Mouse (Mus musculus) cerebellum, adult 9-10 months (tissue): ENCODE results near the gene Tnn.

Source experiments
- DNase-seq: peaks from one replicate; pipeline ENCODE4 v3.0.0; 2022

Gene Tnn

DNA sequence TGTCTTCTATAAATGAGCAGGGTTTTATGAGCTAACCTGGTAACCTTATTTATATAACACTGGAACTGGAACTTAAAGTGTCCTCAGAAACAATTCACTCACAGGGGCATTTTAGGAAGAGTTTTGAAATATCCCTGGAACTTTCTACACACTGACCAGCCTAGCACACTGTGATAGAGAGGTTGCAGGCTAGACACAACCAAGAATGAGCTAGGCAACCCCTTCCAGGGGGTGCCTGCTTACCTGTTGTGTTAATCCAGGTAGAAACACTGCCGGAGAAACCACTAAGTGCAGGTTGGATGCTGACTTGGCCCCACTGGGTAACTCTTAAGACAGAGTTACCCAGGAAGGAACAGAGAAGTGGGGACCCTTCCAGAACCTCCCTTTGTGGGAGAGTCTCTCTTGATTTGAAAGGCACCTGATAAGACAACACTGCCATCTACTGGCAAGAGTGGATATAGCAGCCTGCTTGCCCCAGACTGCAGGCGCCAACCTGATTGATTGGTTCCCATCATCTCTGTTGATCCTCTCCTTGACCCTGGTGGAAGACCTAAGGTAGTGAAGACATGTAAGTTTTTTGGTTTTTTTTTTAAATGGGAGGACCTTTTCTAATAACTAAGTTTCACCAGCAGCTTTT is 72.5 kb downstream of the Tnn start:
- peak; percentile 75 for DNase-seq

DNA sequence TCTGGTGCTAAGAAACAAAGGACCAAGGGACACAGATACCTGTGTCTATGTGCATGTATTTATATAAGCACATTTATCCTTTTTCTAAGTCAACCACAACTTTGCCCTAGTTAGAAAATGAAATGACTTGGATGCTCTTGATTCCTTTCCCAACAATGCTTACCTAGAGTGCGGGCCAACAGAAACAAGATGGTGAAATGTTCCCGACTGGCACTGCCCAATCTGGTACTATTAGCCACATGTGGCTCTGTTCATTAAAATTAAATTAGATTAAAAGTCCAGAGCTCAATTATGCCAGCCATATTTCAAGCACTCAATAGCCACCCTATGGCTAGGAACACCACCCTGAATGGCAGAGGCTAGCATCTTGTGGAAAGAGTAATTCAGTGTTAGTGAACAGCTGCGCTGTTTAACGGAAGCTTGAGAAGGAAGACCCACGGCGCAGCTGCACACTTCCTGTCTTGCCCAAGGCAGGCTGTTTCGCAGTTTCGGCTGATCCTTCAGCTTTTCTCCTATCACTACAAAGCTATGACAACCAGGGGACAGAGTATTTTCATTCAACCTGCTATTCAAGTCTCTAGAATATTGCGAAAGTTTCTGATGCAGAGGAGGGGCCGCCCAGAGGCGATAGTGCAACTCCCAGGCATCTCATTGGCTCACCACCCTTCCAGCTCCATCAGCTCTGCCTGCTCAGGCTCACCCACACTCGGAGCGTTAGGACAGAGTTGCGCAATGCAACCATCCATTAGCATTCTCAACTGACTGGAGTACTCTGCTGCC is 74.3 kb downstream of the Tnn start:
- DNase-seq, result no peak

DNA sequence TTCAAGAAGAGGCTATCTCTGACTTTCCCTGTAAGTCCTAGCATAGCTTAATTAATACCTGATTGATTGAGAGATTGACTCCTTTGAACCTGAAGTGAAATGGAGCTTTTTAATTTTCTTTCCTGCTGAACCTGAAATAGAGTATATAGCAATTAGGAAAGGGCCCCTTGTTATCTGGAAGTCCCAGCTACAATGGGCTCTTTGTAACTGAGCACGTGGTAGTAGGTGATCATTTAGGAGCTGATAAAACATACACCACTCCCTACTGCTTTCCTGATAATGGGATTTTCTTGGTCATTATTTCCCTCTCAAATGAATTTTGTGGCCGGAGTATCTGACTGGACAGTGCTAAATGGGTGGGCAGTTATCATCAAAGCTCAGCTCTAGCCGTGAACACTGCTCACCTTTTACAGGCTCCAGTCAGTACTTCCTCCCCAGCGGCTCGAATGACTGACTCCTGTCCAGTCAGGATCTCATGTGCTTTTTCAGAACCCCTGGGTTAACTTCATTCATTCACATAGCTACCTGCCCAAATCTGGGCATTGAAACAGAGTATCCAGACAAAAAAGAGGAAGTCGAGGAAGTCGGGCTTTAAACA is 88.7 kb downstream of the Tnn start:
- DNase-seq, result no peak

DNA sequence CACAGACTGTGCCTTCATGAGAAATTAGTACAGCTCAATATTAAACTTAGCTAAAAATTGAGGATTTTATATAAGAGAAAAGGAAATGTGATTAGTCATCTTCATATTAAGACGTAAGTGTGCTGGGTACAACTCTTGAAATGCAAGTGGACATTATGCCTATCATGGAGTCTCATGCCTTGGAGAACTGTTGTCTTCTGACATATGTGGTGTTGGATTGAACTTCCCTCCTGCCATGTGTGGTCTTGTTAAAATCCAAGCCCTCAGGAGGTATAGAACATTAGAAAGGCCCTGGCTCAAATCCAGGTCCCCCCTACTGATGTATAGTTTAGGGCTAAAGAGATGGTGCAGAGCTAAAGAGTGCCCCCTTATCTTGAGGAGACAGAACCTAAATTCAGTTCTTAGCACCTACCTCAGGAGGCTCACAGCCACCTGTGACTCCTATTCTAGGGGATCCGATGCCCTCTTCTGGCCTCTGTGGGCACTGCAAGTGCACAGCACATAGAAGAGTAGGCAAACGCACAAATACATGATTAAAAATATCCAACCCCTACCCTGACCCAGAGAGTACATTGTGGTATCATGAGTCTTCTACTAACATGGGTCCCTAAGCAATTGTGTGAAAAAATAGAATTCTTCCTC is 91.5 kb downstream of the Tnn start:
- DNase-seq, result no peak

GRCm38 (mm10) chr1:160061321-160061720 is 92.1 kb downstream of the Tnn start:
- DNase-seq, result no peak

- DNase-seq, result no peak
Observed at GRCm38 (mm10) chr1:160060542-160060941, 92.8 kb downstream of the Tnn start.

DNA sequence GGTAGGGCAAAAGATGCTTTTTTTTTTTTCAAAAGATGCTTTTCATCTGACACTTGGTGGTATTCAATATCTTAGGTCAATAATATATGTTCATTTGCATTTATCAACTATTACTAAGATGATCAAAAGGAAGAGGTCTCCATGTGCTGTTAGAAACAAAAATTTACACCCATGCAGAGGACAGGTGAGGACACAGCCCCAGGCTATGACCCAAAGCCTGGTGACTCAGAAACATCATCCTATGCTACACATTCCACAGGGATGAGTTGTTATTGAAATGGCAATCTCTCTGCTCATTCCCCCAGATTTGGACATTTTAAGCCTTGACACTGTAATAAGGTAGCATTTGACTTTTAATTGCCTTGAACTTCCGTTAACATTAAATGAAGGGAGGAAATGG is 93.5 kb downstream of the Tnn start:
- DNase-seq, result no peak

DNA sequence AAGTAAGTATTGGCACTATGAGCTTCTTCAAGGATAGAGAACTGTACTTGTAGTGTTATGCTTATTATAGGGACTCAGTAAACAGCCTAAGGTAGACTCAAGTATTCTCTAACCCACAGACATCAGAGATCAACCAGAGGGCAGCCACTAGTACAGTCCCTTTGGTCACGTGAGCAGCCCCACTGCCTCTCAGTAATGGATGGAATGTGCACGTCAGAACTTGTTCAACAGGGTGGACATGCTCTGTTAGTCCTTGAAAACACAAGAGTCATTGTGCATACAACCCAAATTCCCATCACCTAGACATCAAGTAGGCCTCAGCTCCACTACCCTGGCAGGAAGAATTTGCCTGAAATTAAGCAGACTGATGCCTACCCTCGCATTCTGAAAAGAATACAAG is 95.7 kb downstream of the Tnn start:
- DNase-seq, result no peak

DNA sequence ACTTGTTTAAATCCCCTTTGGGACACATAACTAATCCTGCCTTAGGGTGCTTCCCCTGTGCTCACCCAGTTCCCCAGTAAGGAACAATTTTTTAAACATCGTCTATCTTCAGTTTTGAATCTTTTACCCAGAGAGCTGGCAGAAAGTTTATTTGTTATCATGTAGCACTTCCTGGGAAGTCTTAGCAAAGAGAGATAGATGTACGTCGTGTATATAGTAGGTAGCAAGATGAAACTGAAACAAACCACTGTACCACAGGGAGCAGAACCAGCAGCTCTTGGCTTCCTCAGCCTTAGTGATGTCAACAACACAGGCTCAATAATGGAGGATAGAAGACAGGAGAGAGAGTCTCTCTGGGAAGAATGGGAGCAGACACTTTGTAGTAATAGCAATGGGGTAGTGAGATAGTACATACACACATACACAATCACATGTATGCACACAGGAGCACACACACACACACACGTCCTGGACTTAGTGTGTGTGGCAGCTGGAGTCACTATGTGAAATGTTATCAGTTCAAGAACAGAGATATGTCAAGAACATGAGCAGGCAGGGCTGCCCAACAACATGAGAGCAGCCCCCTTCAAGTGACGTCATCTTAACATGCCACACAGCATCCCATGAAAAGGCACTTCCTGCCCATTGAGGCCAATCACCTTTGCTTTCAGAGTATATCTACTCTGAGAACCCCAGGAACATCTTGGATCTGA is 98.9 kb downstream of the Tnn start:
- no peak for DNase-seq

DNA sequence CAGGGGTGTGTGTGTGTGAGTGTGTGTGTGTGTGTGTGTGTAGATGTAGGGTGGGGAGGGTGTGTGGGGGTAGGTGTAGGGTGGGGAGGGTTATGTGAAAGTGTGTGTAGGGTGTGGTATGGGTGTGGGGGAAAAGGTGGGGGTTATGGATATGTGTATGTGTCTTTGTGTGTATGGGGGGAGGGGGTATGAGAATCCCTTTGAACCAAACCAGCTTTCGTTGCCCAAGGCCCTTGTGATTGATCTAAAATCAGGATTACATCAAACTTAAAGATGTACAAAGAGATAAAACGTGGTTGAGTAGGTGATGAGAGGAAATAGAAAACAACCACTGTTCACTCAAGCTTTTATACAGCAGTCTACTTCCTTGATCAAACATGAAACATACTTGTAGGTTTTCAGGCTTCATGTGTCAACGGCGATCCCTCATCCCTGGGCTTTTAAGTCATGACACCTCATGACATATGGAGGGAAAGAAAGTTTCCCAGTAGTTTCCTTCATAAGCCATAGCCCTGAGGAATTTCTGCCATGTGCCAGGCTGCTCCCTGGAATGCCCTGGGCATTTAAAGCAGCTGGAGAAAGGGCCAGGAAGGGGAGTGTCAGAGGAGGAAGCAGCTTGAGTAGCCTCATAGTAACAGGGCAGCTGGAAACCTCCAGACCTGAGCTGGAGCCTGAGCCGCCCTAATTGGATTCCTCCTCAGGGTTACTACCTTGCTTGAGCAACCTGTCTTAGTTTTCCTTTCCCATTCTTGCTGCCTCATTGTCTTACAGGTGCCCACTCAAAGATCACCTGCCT is 99.7 kb downstream of the Tnn start:
- no peak for DNase-seq

GRCm38 (mm10) chr1:160052556-160053315 is 100.6 kb downstream of the Tnn start:
- no peak for DNase-seq

DNA sequence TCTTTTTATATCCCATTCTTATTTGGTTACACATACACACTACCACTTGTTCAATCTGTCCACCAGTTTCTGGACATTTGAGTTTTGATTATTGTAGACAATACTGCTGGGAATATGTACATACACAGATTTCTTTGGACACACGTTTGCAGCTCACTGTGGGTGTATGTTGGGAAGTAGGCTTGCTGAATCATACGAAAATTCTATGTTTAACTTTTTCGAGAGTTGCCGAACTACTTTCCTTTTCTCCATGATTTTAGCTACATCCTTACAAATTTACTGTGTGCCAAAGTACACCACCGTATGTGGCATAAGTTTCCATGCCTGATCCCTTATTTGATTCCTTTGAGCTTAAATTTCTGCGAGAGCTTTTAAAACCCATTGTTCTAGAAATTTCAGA is 102.5 kb downstream of the Tnn start:
- DNase-seq, result no peak

GRCm38 (mm10) chr1:160049131-160049880 is 104.1 kb downstream of the Tnn start:
- DNase-seq, result no peak

DNA sequence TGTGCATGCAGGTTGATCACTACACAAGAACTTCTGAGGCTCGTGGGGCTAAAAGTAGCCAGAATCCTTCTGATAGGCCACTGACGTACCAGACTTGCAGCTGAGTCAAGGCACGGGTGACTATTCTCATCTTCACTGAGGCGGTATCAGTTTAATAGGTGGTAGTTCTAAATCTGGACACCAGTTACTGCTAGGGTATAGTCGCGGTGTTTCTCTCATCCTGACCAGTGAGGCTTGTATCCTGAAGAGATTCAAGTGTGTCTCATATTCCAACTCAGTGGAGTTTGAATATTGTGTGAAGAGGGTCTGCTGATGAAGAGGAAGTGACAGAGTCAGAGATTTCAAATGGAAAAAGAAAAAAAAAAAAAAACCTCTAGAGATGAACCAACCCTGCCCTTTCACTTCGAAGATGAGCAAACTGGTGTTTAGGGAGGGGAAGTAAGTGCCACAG is 105.9 kb downstream of the Tnn start:
- no peak for DNase-seq

- no peak for DNase-seq
Observed at GRCm38 (mm10) chr1:160046786-160047185, 106.6 kb downstream of the Tnn start.

- no peak for DNase-seq
Observed at GRCm38 (mm10) chr1:160045971-160046370, 107.4 kb downstream of the Tnn start.

DNA sequence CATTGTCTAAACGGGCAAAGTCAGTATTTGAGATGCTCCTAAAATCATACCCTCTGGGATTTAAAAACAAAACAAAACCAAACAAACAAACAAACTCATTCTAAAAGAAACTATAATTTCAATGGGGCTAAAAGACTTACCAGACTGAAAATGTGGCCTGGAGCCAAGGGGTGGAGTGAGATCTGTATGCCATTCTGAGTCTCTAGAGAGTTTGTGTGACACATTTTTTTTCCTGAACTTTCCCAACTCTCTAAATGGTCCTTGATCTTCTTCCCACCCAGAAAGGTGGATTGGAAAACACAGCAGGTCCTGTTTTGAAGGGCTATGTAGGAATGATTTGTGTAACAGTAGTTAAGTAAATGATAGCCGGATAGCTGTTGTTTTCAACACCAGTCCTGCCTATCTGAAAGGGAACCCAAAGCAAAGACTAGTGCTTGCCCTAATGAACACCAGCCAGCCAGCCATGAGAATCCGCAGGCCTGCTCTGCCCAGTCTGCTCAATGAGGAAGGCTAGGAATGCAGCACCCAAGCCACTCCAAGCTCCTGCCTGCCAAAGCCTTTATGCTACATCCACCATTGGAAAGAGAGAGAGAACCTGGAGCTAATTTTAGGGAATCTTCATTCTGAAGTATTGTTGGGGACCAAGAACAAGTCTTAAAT is 108.2 kb downstream of the Tnn start:
- DNase-seq, result no peak

- DNase-seq, result no peak
Observed at GRCm38 (mm10) chr1:160044237-160045021, 109.0 kb downstream of the Tnn start, which contains the start of gene 4930523C07Rik. Gene 4930523C07Rik, plus strand, starts transcription at chr1:160044382.
